Mouse (Mus musculus) myocyte (in vitro differentiated cells): ENCODE results near the gene Gm8113.
"Not testable (repeated sequence)": the region's sequence is repeated elsewhere in the genome, so short reads cannot be mapped to it uniquely, and the experiment has no call there.

Experiments used
- CEBPB ChIP-seq: IDR thresholded peaks from 2 replicates; pipeline ENCODE4 v1.6.1; 2011; ENCODE audit warnings: mild to moderate bottlenecking, moderate library complexity; ENCODE audit not compliant: poor library complexity, insufficient read depth, severe bottlenecking
- E2F4 ChIP-seq: IDR thresholded peaks from one replicate; pipeline ENCODE4 v1.6.1; 2011; ENCODE audit warnings: mild to moderate bottlenecking, control low read depth, moderate library complexity; ENCODE audit not compliant: insufficient read depth
- MYOD1 ChIP-seq, 3 experiments: IDR thresholded peaks; one replicate each; pipeline ENCODE4 v1.6.1; 2011; ENCODE audit warnings: control low read depth in 2 of 3, low read depth in 2 of 3, mild to moderate bottlenecking in 2 of 3, moderate library complexity in 1 of 3; ENCODE audit not compliant: insufficient read length in 2 of 3, control insufficient read depth in 1 of 3
- POLR2A ChIP-seq: IDR thresholded peaks from one replicate; pipeline ENCODE4 v1.6.1; 2011; ENCODE audit warnings: low read depth, mild to moderate bottlenecking, control low read depth, moderate library complexity; ENCODE audit not compliant: insufficient read length
- POLR2AphosphoS2 ChIP-seq: IDR thresholded peaks from one replicate; pipeline ENCODE4 v1.6.1; 2011; ENCODE audit warnings: low read depth, control low read depth; ENCODE audit not compliant: insufficient read length
- TCF12 ChIP-seq: IDR thresholded peaks from one replicate; pipeline ENCODE4 v1.6.1; 2011; ENCODE audit warnings: mild to moderate bottlenecking, control low read depth; ENCODE audit not compliant: poor library complexity, insufficient read depth, severe bottlenecking
- USF1 ChIP-seq: IDR thresholded peaks from one replicate; pipeline ENCODE4 v1.6.1; 2011; ENCODE audit warnings: low read depth, mild to moderate bottlenecking, control low read depth, moderate library complexity

DNA sequence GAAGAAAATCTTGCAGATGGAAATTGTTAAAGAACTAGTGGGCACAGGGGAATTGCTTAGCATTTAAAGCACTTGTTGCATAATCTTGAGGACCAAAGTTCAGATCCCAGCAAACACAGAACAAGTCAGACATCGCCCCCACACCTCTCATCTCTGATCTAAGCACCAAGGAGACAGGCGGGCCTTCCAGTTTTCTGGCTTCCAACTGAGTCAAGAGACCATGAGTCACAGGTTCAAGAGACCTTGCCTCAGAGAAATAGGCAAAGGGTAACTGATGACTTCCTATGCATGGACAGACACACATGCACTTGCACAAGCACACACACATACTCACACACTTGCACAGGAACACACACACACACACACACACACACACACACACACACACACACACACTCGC, 26.6 kb upstream of the Gm8113 start:
- TF ChIP-seq POLR2A; MYOD1 (IDR thresholded peaks at IDR 0.05; ENCODE audit: control insufficient read depth in 1 of 3, insufficient read length in 2 of 3, low read depth in 2 of 3); POLR2AphosphoS2; CEBPB; USF1; TCF12; E2F4: not testable (repeated sequence)
